Mouse (Mus musculus) kidney, postnatal 0 days (tissue): ENCODE data around the gene Nedd8. TPM values are rescaled to one million over a fixed set of nuclear protein-coding genes. Genes with fewer than 3 reads are reported as not detected.

Experiments
- ATAC-seq: fragments of 200-750 bp; cut with Nextera tagmentation; replicated peaks from 2 replicates; pipeline ENCODE4 v1.8.0; 2017; ENCODE audit warnings: low read depth, moderate number of reproducible peaks, moderate TSS enrichment, moderate library complexity; ENCODE audit not compliant: low FRiP score
- DNase-seq: peaks from one replicate; pipeline ENCODE4 v3.0.0-alpha.2; 2016; ENCODE audit warnings: low spot score
- H3K27ac ChIP-seq: fragments of 300-500 bp; sonication (generic); 2 replicates; pipeline ENCODE4 v1.5.1; 2014; ENCODE audit warnings: mild to moderate bottlenecking
- H3K27me3 ChIP-seq: fragments of 300-500 bp; sonication (generic); 2 replicates; pipeline ENCODE4 v1.6.1; 2014; ENCODE audit warnings: low read length, mixed read lengths; ENCODE audit not compliant: insufficient read depth
- H3K36me3 ChIP-seq: fragments of 300-500 bp; sonication (generic); 2 replicates; pipeline ENCODE4 v1.6.1; 2014; ENCODE audit warnings: low read length, mixed read lengths; ENCODE audit not compliant: insufficient read depth
- H3K4me1 ChIP-seq: fragments of 300-500 bp; sonication (generic); replicated peaks from 2 replicates; pipeline ENCODE4 v1.6.1; 2014; ENCODE audit warnings: antibody characterized with exemption, low read length, mixed read lengths; ENCODE audit not compliant: insufficient read depth
- H3K4me2 ChIP-seq: fragments of 300-500 bp; sonication (generic); 2 replicates; pipeline ENCODE4 v1.6.1; 2014; ENCODE audit warnings: mild to moderate bottlenecking, low read length, moderate library complexity, mixed read lengths
- H3K4me3 ChIP-seq: fragments of 300-500 bp; sonication (generic); replicated peaks from 2 replicates; pipeline ENCODE4 v1.5.1; 2014; ENCODE audit warnings: low read depth, low read length
- H3K9ac ChIP-seq: fragments of 300-500 bp; sonication (generic); 2 replicates; pipeline ENCODE4 v1.6.1; 2014; ENCODE audit warnings: low read depth, low read length
- H3K9me3 ChIP-seq: fragments of 300-500 bp; sonication (generic); replicated peaks from 2 replicates; pipeline ENCODE4 v1.6.1; 2016; ENCODE audit warnings: low read length, inconsistent platforms, mixed read lengths
- CTCF ChIP-seq: IDR thresholded peaks from 2 replicates; pipeline ENCODE4 v1.5.1; 2016; ENCODE audit warnings: antibody characterized with exemption, low read depth, mild to moderate bottlenecking, moderate library complexity
- WGBS: fragments of 180-500 bp; shearing (Covaris S2); extraction: QIAGEN DNeasy Blood & Tissue Kit; methylation state at CpG from one replicate; pipeline ENCODE4 v1.1.7; 2014; 5-methylcytosine and 5-hydroxymethylcytosine counted together
- polyA plus RNA-seq: library from polyadenylated mRNA; unstranded; fragments of >200 nt; fragmentation: Nextera tagmentation; extraction: Ambion mirVana; gene quantifications from 2 replicates; pipeline ENCODE4 v1.2.1, GENCODE M21; 2015

Gene Nedd8
- polyA plus RNA-seq, 1 experiment from 2014 or later: 548 TPM

GRCm38 (mm10) chr14:55714893-55715292 lies 43.0 kb upstream of the Nedd8 start:
- Histone ChIP-seq H3K9ac (no peak overlapping the region), H3K4me2 (no peak overlapping the region), H3K9me3 (no peaks in the 10 kb centered on the region), H3K4me3 (no peak overlapping the region), H3K36me3 (peaks cover 27% of the 10 kb centered on the region; the same call in 1 of the 2 replicates), H3K27ac (no peak overlapping the region), H3K27me3 (0 out of 2 replicates have a peak, but pooled peaks cover 7% of the 10 kb centered on the region), H3K4me1 (0 out of 2 replicates have a peak, but pooled peaks cover 6% of the 10 kb centered on the region)
- ATAC-seq (no peak), DNase-seq (no peak)
- WGBS: 33% methylated on average over 6 of the region's 6 CpGs
- no peak for TF ChIP-seq CTCF

DNA sequence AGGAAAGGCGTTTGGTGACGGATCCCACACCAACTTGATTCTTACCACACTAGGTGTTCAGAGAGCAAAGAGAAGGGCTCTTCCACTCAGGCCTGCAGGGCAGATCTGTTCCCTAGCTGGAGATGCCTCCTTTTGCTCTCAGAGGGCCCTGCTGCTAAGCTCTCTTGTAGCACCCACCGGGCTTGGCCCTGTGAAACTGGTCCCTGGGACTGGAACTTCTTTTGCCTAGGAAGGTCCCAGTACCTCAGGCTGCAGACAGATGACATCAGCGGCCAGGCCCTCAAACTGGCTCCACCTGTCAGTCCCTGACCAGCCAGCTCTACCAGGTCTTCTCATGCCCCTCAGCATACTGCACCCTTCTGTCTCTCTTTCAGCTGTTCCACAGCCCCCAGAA lies 41.8 kb upstream of the Nedd8 start, which contains the start of gene Tgm1:
TSS of gene Tgm1 (minus strand) at position 198 of the 394 bp plus-strand sequence.
- Histone ChIP-seq H3K27ac (peak within 1 kb of the TSS; percentile 52), H3K27me3 (0 out of 2 replicates have a peak, but pooled peaks cover 7% of the 10 kb centered on the region), H3K36me3 (peaks cover 25% of the 10 kb centered on the region; the same call in 1 of the 2 replicates), H3K4me2 (peak within 1 kb of the TSS; percentile 55), H3K9ac (peak within 1 kb of the TSS; percentile 29; the same call in 1 of the 2 replicates), H3K4me1 (0 out of 2 replicates have a peak, but pooled peaks cover 6% of the 10 kb centered on the region), H3K9me3 (no peaks in the 10 kb centered on the region), H3K4me3 (peak within 1 kb of the TSS; percentile 8; the same call in 1 of the 2 replicates)
- WGBS: 25% methylated on average over 4 of the region's 4 CpGs
- no peak for DNase-seq
- TF ChIP-seq CTCF: no peak
- no peak for ATAC-seq

GRCm38 (mm10) chr14:55713007-55713728 lies 41.2 kb upstream of the Nedd8 start:
- ATAC-seq (peak; percentile 41), DNase-seq (peak; percentile 46)
- no peaks in the 10 kb centered on the region for H3K9me3 ChIP-seq
- peaks cover 19% of the 10 kb centered on the region; the same call in 1 of the 2 replicates for H3K36me3 ChIP-seq
- H3K27me3 ChIP-seq: 0 out of 2 replicates have a peak, but pooled peaks cover 7% of the 10 kb centered on the region
- H3K27ac ChIP-seq: peak overlapping the region; percentile 52
- H3K4me3 ChIP-seq: peak overlapping the region; percentile 8; the same call in 1 of the 2 replicates
- peak overlapping the region; percentile 55 for H3K4me2 ChIP-seq
- peak overlapping the region; percentile 29; the same call in 1 of the 2 replicates for H3K9ac ChIP-seq
- WGBS: 11% methylated on average over 25 of the region's 25 CpGs
- no peak for TF ChIP-seq CTCF
- 0 out of 2 replicates have a peak, but pooled peaks cover 6% of the 10 kb centered on the region for H3K4me1 ChIP-seq

DNA sequence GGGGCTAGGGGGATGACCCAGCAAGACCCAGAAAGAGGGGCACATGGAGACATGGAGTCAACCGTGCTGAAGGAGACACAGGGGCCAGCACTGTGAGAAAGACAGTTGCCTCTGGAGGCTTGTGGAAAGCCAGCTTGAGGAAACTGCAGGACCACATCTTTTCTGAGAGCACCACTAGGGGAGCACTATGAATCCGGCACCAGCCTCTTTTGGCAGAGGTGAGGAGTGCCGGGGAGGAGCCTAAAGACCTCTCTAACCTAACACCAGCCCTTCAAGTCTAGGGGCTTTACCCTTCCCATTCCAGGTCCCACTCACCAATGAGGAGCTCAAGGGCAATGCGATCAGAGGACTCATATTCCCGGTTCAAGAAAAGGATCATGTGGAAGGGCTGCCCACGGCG lies 39.9 kb upstream of the Nedd8 start:
- Histone ChIP-seq H3K27me3 (0 out of 2 replicates have a peak, but pooled peaks cover 7% of the 10 kb centered on the region), H3K4me1 (0 out of 2 replicates have a peak, but pooled peaks cover 6% of the 10 kb centered on the region), H3K9me3 (no peaks in the 10 kb centered on the region), H3K4me3 (no peak overlapping the region), H3K36me3 (0 out of 2 replicates have a peak, but pooled peaks cover 9% of the 10 kb centered on the region), H3K27ac (no peak overlapping the region), H3K4me2 (no peak overlapping the region), H3K9ac (no peak overlapping the region)
- 83% methylated on average over 7 of the region's 7 CpGs for WGBS
- ATAC-seq: no peak
- no peak for DNase-seq
- peak; percentile 11; the same call in 1 of the 2 replicates for TF ChIP-seq CTCF

GRCm38 (mm10) chr14:55709509-55709908 lies 37.6 kb upstream of the Nedd8 start:
- TF ChIP-seq CTCF: no peak
- H3K4me2 ChIP-seq: no peak overlapping the region
- 0 out of 2 replicates have a peak, but pooled peaks cover 6% of the 10 kb centered on the region for H3K4me1 ChIP-seq
- 0 out of 2 replicates have a peak, but pooled peaks cover 7% of the 10 kb centered on the region for H3K27me3 ChIP-seq
- no peaks in the 10 kb centered on the region for H3K9me3 ChIP-seq
- H3K36me3 ChIP-seq: no peaks in the 10 kb centered on the region
- no peak overlapping the region for H3K27ac ChIP-seq
- DNase-seq (no peak), ATAC-seq (no peak)
- H3K9ac ChIP-seq: no peak overlapping the region
- H3K4me3 ChIP-seq: no peak overlapping the region
- WGBS: 83% methylated on average over 4 of the region's 4 CpGs

DNA sequence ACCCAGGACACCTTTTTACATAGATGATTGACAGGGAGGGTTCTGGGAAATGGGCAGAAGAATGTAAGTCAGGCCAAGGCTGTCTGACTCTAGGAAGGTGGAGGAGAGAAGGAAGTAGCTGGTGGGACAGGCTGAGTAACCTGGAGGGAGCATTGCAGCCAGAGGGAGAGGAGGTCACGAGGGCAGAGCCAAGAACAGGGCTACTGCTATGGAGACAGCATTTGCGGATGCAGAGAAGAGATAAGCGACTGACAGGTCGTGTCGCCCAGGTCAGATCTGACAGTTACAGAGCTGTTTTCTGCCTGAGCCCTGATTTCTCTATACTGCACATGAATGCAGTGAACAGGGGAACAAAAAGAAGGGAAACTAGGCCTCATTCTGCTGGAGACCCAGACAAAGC lies 35.5 kb upstream of the Nedd8 start:
- 85% methylated on average over 5 of the region's 5 CpGs for WGBS

More for the DNA sequence above, 35.5 kb upstream of the Nedd8 start:
- H3K27ac ChIP-seq: no peak overlapping the region
- no peak overlapping the region for H3K9ac ChIP-seq
- ATAC-seq (no peak), DNase-seq (no peak)
- H3K4me2 ChIP-seq: no peak overlapping the region
- 0 out of 2 replicates have a peak, but pooled peaks cover 5% of the 10 kb centered on the region for H3K27me3 ChIP-seq
- H3K36me3 ChIP-seq: no peaks in the 10 kb centered on the region
- H3K9me3 ChIP-seq: no peaks in the 10 kb centered on the region
- no peak overlapping the region for H3K4me3 ChIP-seq
- H3K4me1 ChIP-seq: no peaks in the 10 kb centered on the region
- TF ChIP-seq CTCF: no peak
